Mouse (Mus musculus) olfactory bulb, adult 2 months (tissue): ENCODE results near the gene Gm21887.
"Not testable (repeated sequence)": the region's sequence is repeated elsewhere in the genome, so short reads cannot be mapped to it uniquely, and the experiment has no call there.

Source experiments
- CTCF ChIP-seq: fragments of 200-500 bp; IDR thresholded peaks from 2 replicates; pipeline ENCODE4 v1.5.1; 2012; ENCODE audit warnings: low read depth, mild to moderate bottlenecking, low read length, moderate library complexity; ENCODE audit not compliant: insufficient read depth
- POLR2A ChIP-seq: fragments of 200-500 bp; IDR thresholded peaks from 2 replicates; pipeline ENCODE4 v1.6.1; 2012; ENCODE audit warnings: mild to moderate bottlenecking, low read depth, low read length, moderate library complexity; ENCODE audit not compliant: insufficient read depth

- TF ChIP-seq POLR2A, CTCF: not testable (repeated sequence)
Observed at GRCm38 (mm10) chrX:169994011-169994865, 15.2 kb upstream of the Gm21887 start.
